Mouse (Mus musculus) left cerebral cortex, postnatal 14 days (tissue): ENCODE measurements around the gene Iqsec1. TPM values are rescaled to one million over a fixed set of nuclear protein-coding genes. Genes with fewer than 3 reads are reported as not detected.
A peak's percentile ranks its signal among the peaks of the same experiment; 100 is the strongest.

Source experiments
- DNase-seq, 2 experiments: peaks; one replicate each; pipeline ENCODE4 v3.0.0; 2021 to 2022; ENCODE audit warnings: low spot score in 2 of 2, mixed read lengths in 1 of 2
- intact Hi-C: fragments of 180-260 bp; cut with DNase I; formaldehyde crosslinking; loops from one replicate; pipeline ENCODE4 v1.15.1; 2025
- total RNA-seq, 2 experiments: library from RNA; stranded (reverse); gene quantifications; 2 replicates each; pipeline ENCODE4 v1.2.3; 2021

Gene Iqsec1
- total RNA-seq, 2 experiments from 2014 or later = 246 to 274 TPM

- no peak for DNase-seq
- intact Hi-C loops = no loop called here
Observed at GRCm38 (mm10) chr6:90749414-90749937, 239.0 kb downstream of the Iqsec1 start.

GRCm38 (mm10) chr6:90748976-90749375 is 239.5 kb downstream of the Iqsec1 start:
- intact Hi-C loops = no loop called here
- DNase-seq = no peak

GRCm38 (mm10) chr6:90746331-90746864 is 242.1 kb downstream of the Iqsec1 start:
- intact Hi-C loops = no loop called here

GRCm38 (mm10) chr6:90745401-90746198 is 242.9 kb downstream of the Iqsec1 start:
- intact Hi-C loops = no loop called here
- DNase-seq = no peak

More at GRCm38 (mm10) chr6:90746331-90746864, 242.1 kb downstream of the Iqsec1 start:
- DNase-seq = peak in 1 of 2 experiments; percentile 19

GRCm38 (mm10) chr6:90742453-90742852 is 246.0 kb downstream of the Iqsec1 start:
- intact Hi-C loops = no loop called here
- no peak for DNase-seq

GRCm38 (mm10) chr6:90741717-90742116 is 246.8 kb downstream of the Iqsec1 start:
- intact Hi-C loops = no loop called here
- no peak for DNase-seq

GRCm38 (mm10) chr6:90741056-90741420 is 247.4 kb downstream of the Iqsec1 start:
- no peak for DNase-seq
- intact Hi-C loops = no loop called here

- intact Hi-C loops = no loop called here
- DNase-seq = no peak
Observed at GRCm38 (mm10) chr6:90740348-90741055, 248.0 kb downstream of the Iqsec1 start.

GRCm38 (mm10) chr6:90737376-90737775 is 251.1 kb downstream of the Iqsec1 start:
- intact Hi-C loops = loop anchor here (5.0 to 10.0 kb wide), 3 partner anchors 55 to 407 kb away; no protein-coding TSS in a partner anchor

GRCm38 (mm10) chr6:90736691-90737245 is 251.7 kb downstream of the Iqsec1 start:
- DNase-seq = peak in 1 of 2 experiments; percentile 50
- intact Hi-C loops = loop anchor here (5.0 to 10.0 kb wide), 3 partner anchors 56 to 408 kb away; no protein-coding TSS in a partner anchor

More at GRCm38 (mm10) chr6:90737376-90737775, 251.1 kb downstream of the Iqsec1 start:
- peak; percentile 89 to 90 for DNase-seq

- DNase-seq = peak in 1 of 2 experiments; percentile 43
- intact Hi-C loops = loop anchor here (5.0 to 10.0 kb wide), 3 partner anchors 56 to 409 kb away; no protein-coding TSS in a partner anchor
Observed at GRCm38 (mm10) chr6:90736074-90736672, 252.3 kb downstream of the Iqsec1 start.

- intact Hi-C loops = loop anchor here (5.0 to 10.0 kb wide), 3 partner anchors 57 to 409 kb away; no protein-coding TSS in a partner anchor
- DNase-seq = no peak
Observed at GRCm38 (mm10) chr6:90735396-90736036, 253.0 kb downstream of the Iqsec1 start.

- intact Hi-C loops = loop anchor here (5.0 to 10.0 kb wide), 3 partner anchors 57 to 410 kb away; no protein-coding TSS in a partner anchor
Observed at GRCm38 (mm10) chr6:90734806-90735205, 253.7 kb downstream of the Iqsec1 start.

GRCm38 (mm10) chr6:90731327-90731726 is 257.2 kb downstream of the Iqsec1 start:
- no peak for DNase-seq
- intact Hi-C loops = loop anchor here (10.0 kb wide), 1 partner anchor 413 kb away; no protein-coding TSS in a partner anchor

More at GRCm38 (mm10) chr6:90734806-90735205, 253.7 kb downstream of the Iqsec1 start:
- DNase-seq = no peak

- no peak for DNase-seq
- intact Hi-C loops = loop anchor here (2.0 to 10.0 kb wide), 3 partner anchors 75 to 415 kb away; no protein-coding TSS in a partner anchor
Observed at GRCm38 (mm10) chr6:90729829-90730228, 258.7 kb downstream of the Iqsec1 start.

- peak; percentile 82 to 87 for DNase-seq
- intact Hi-C loops = loop anchor here (2.0 kb wide), 2 partner anchors 74 to 122 kb away; no protein-coding TSS in a partner anchor
Observed at GRCm38 (mm10) chr6:90728491-90728931, 260.0 kb downstream of the Iqsec1 start.

GRCm38 (mm10) chr6:90727826-90728225 is 260.7 kb downstream of the Iqsec1 start:
- intact Hi-C loops = loop anchor here (2.0 kb wide), 2 partner anchors 73 to 121 kb away; no protein-coding TSS in a partner anchor
- no peak for DNase-seq

- no peak for DNase-seq
- intact Hi-C loops = no loop called here
Observed at GRCm38 (mm10) chr6:90726711-90727122, 261.8 kb downstream of the Iqsec1 start.
